In the genomic region with DNA sequence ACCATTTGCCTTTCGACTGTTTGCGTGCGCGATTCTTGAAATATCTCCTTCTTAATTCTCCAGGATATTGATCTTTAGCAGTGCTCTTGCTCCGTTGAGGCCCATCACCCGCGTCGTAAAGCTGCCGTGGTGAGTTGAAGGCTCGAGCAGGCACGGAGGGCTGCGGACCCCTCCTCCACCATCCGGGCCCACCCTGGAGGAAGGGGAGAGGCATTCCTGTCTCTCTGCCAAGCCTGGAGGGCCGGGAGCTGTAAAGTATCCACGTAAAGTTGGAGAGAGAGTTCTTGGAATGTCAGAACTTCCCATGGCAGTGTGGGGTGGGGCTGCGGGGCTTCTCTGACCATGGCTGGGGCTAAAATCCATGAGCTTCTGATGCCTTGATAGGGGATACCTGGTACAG, we compare ENCODE assay signal across 15 mouse cellular contexts.
DNase-seq lines count a peak whose midpoint lies in the region; ATAC-seq lines count a peak whose summit lies in the region.
"Had no signal": no experiment of that assay in that cellular context is flagged by ENCODE, and none has a peak within 500 bp of the region (broad histone marks: within the 10 kb centered on the region; RNA-seq: fewer than 3 reads in every experiment).

No protein-coding gene starts in this region.

- intact Hi-C loops in left cerebral cortex, postnatal 36 days (cut with DNase I): no loop called here

- DNase-seq in liver: peak; percentile 34
- DNase-seq in liver, embryonic 11.5 days (ENCODE audit: low spot score): no peak
- DNase-seq in intestine, embryonic 14.5 days (ENCODE audit: low spot score): peak; percentile 69
- no peak for DNase-seq in left cerebral cortex, postnatal 36 days (ENCODE audit: low spot score in 2 of 2)
- no peak for DNase-seq in testis, postnatal 10 days (ENCODE audit: low spot score)
- DNase-seq: adrenal gland, postnatal 14 days; cerebellum, postnatal 25 days; heart, adult 2 months; kidney, adult 11 months; layer of hippocampus, adult 9-11 months; lung, adult 2 months; midbrain, embryonic 14.5 days had no signal

- H3K36me3 ChIP-seq in liver, embryonic 11.5 days (ENCODE audit: control insufficient read depth, insufficient read depth, low read length): no peaks in the 10 kb centered on the region
- no peaks in the 10 kb centered on the region for H3K36me3 ChIP-seq in embryonic facial prominence, embryonic 13.5 days
- no peaks in the 10 kb centered on the region for H3K36me3 ChIP-seq in intestine, embryonic 14.5 days (ENCODE audit: control insufficient read depth, insufficient read depth, low read length)
- H3K36me3 ChIP-seq in neural tube, embryonic 14.5 days (ENCODE audit: control insufficient read depth, insufficient read depth, low read length): no peaks in the 10 kb centered on the region
- H3K36me3 ChIP-seq: hindbrain, embryonic 10.5 days had no signal

- 63% methylated on average over 16 of the region's 16 CpGs for whole genome bisulfite sequencing in liver, embryonic 11.5 days
- 46% methylated on average over 16 of the region's 16 CpGs for WGBS in embryonic facial prominence, embryonic 13.5 days
- 12% methylated on average over 16 of the region's 16 CpGs for WGBS in intestine, embryonic 14.5 days
- WGBS in neural tube, embryonic 14.5 days: 30% methylated on average over 16 of the region's 16 CpGs

- H3K4me3 ChIP-seq in liver, embryonic 11.5 days (ENCODE audit: low read depth, low read length): no peak overlapping the region
- no peak overlapping the region for H3K4me3 ChIP-seq in embryonic facial prominence, embryonic 13.5 days
- no peak overlapping the region for H3K4me3 ChIP-seq in intestine, embryonic 14.5 days (ENCODE audit: low read depth, low read length)
- no peak overlapping the region for H3K4me3 ChIP-seq in neural tube, embryonic 14.5 days (ENCODE audit: low read depth, low read length)
- H3K4me3 ChIP-seq: heart, adult 2 months; hindbrain, embryonic 10.5 days had no signal

- H3K4me1 ChIP-seq in liver, embryonic 11.5 days (replicated peaks; ENCODE audit: control insufficient read depth, insufficient read depth, low read length): no peaks in the 10 kb centered on the region
- H3K4me1 ChIP-seq in embryonic facial prominence, embryonic 13.5 days: peaks cover 44% of the 10 kb centered on the region
- H3K4me1 ChIP-seq in intestine, embryonic 14.5 days (replicated peaks; ENCODE audit: control insufficient read depth, insufficient read depth, low read length): peaks cover 12% of the 10 kb centered on the region
- H3K4me1 ChIP-seq in neural tube, embryonic 14.5 days (ENCODE audit: control insufficient read depth, insufficient read depth, low read length): peaks cover 5% of the 10 kb centered on the region; the same call in 1 of the 2 replicates

- H3K4me2 ChIP-seq in liver, embryonic 11.5 days: no peak overlapping the region
- peak overlapping the region; percentile 21 for H3K4me2 ChIP-seq in embryonic facial prominence, embryonic 13.5 days
- H3K4me2 ChIP-seq in intestine, embryonic 14.5 days (ENCODE audit: low read length): peak overlapping the region; percentile 37
- H3K4me2 ChIP-seq in neural tube, embryonic 14.5 days (ENCODE audit: low read depth, low read length): no peak overlapping the region

- no peak for ATAC-seq in liver, embryonic 11.5 days (replicated peaks; ENCODE audit: low FRiP score)
- 0 out of 2 replicates have a peak, but pooled peaks have one; percentile 26 for ATAC-seq in embryonic facial prominence, embryonic 13.5 days (ENCODE audit: insufficient number of reproducible peaks, insufficient read depth, low FRiP score, low TSS enrichment, low read depth)
- ATAC-seq in intestine, embryonic 14.5 days (replicated peaks; ENCODE audit: low FRiP score, low TSS enrichment, low read depth): peak; percentile 73; the same call in 1 of the 2 replicates
- ATAC-seq in neural tube, embryonic 14.5 days (ENCODE audit: low read depth): peak; percentile 63; the same call in 1 of the 2 replicates

- no peak overlapping the region for H3K27ac ChIP-seq in liver, embryonic 11.5 days (ENCODE audit: low read depth, low read length)
- peak overlapping the region; percentile 85 for H3K27ac ChIP-seq in embryonic facial prominence, embryonic 13.5 days
- peak overlapping the region; percentile 71; the same call in 1 of the 2 replicates for H3K27ac ChIP-seq in intestine, embryonic 14.5 days (ENCODE audit: low read depth)
- no peak overlapping the region for H3K27ac ChIP-seq in neural tube, embryonic 14.5 days (ENCODE audit: low read depth, low read length)
- H3K27ac ChIP-seq: heart, adult 2 months; hindbrain, embryonic 10.5 days had no signal

- no peaks in the 10 kb centered on the region; the same call in 1 of the 2 replicates for H3K27me3 ChIP-seq in liver, embryonic 11.5 days (replicated peaks; ENCODE audit: control insufficient read depth, insufficient read depth, low read length)
- H3K27me3 ChIP-seq in embryonic facial prominence, embryonic 13.5 days: no peaks in the 10 kb centered on the region
- H3K27me3 ChIP-seq in intestine, embryonic 14.5 days (replicated peaks; ENCODE audit: control insufficient read depth, insufficient read depth, low read length): no peaks in the 10 kb centered on the region
- H3K27me3 ChIP-seq in neural tube, embryonic 14.5 days (ENCODE audit: control insufficient read depth, insufficient read depth, low read length): no peaks in the 10 kb centered on the region

- H3K9ac ChIP-seq in liver, embryonic 11.5 days (ENCODE audit: low read depth, low read length): no peak overlapping the region
- H3K9ac ChIP-seq in embryonic facial prominence, embryonic 13.5 days: peak overlapping the region; percentile 32; the same call in 1 of the 2 replicates
- no peak overlapping the region for H3K9ac ChIP-seq in intestine, embryonic 14.5 days (ENCODE audit: low read length)
- H3K9ac ChIP-seq in neural tube, embryonic 14.5 days (replicated peaks; ENCODE audit: low read depth, low read length): no peak overlapping the region

- H3K9me3 ChIP-seq in liver, embryonic 11.5 days (ENCODE audit: control insufficient read depth, low read length): no peaks in the 10 kb centered on the region
- no peaks in the 10 kb centered on the region for H3K9me3 ChIP-seq in embryonic facial prominence, embryonic 13.5 days
- no peaks in the 10 kb centered on the region for H3K9me3 ChIP-seq in intestine, embryonic 14.5 days (ENCODE audit: control insufficient read depth, low read length)
- H3K9me3 ChIP-seq in neural tube, embryonic 14.5 days (ENCODE audit: control insufficient read depth, low read length): no peaks in the 10 kb centered on the region
- H3K9me3 ChIP-seq: hindbrain, embryonic 10.5 days had no signal

Comparison
In these comparisons a context has a peak if more than half of its experiments do, and no peak if none do; other contexts are left out.
1. DNase-seq: peak in liver (single experiment) and intestine, embryonic 14.5 days (single experiment); none in liver, embryonic 11.5 days (single experiment), left cerebral cortex, postnatal 36 days (0 of 2) and testis, postnatal 10 days (single experiment).
2. H3K27ac ChIP-seq: peak in embryonic facial prominence, embryonic 13.5 days (single experiment) and intestine, embryonic 14.5 days (single experiment); none in liver, embryonic 11.5 days (single experiment) and neural tube, embryonic 14.5 days (single experiment).
3. H3K4me2 ChIP-seq: peak in embryonic facial prominence, embryonic 13.5 days (single experiment) and intestine, embryonic 14.5 days (single experiment); none in liver, embryonic 11.5 days (single experiment) and neural tube, embryonic 14.5 days (single experiment).